Mouse (Mus musculus) embryonic fibroblast, embryonic 13.5 days (primary cell): ENCODE data around the gene Cfap97d2.

Experiments used
- CTCF ChIP-seq: IDR thresholded peaks from 2 replicates; pipeline ENCODE4 v1.5.1; 2011; ENCODE audit warnings: mild to moderate bottlenecking, control low read depth, low read length, moderate library complexity, borderline replicate concordance; ENCODE audit not compliant: insufficient read depth
- POLR2A ChIP-seq: IDR thresholded peaks from 2 replicates; pipeline ENCODE4 v1.6.1; 2011; ENCODE audit warnings: low read depth, mild to moderate bottlenecking, control low read depth, low read length, moderate library complexity

DNA sequence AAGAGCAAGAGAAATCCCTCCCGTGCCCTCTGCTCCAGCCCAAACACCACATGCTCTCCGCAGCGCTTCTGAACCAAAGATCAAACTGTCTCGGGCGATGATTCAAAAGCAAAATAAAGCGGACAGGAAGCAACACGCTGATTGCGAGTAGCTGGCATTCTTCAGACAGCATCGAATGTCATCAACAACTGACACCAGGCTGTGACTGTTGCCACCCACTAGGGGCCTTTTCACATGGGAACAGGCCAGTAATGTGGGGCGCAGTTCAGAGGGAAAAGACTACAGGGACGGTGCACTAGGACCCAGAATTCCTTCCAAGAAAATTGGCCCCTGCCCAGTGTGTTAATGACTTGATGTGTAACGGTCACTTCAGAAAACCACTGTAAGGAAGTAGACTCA is 29.4 kb upstream of the Cfap97d2 start:
- TF ChIP-seq POLR2A = no peak
- no peak for TF ChIP-seq CTCF
